Mouse (Mus musculus): Measurements from ENCODE around the gene Zfp644.

DNA sequence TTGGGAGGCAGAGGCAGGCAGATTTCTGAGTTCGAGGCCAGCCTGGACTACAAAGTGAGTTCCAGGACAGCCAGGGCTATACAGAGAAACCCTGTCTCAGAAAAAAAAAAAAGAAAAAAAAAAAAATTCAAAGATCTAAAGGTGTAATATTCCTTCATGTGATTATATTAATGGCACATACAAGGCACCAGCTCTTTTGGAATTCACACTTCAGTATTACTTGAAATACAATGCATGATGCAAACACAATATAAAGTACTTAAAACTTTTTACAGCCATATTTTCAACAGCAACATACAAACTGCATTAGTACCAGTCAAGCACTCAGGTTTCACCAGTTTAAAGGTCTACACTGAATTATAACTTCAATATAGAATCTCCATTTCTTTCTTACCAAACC lies 2.4 kb downstream of the Zfp644 start:
- no peak for TF ChIP-seq CTCF (IDR thresholded peaks at IDR 0.05; ENCODE audit: low read depth, low read length)
- no peak for TF ChIP-seq POLR2A (IDR thresholded peaks at IDR 0.05; ENCODE audit: borderline replicate concordance, low read depth, low read length)

All from bone marrow macrophage, adult 2 months (primary cell).